Mouse (Mus musculus): Measurements from ENCODE around the gene Alg2.
A peak's percentile ranks its signal among the peaks of the same experiment; 100 is the strongest.

Alg2 gene

GRCm38 (mm10) chr4:47449586-47450522 is 24.3 kb downstream of the Alg2 start:
- DNase-seq (ENCODE audit: low read depth): no peak

DNA sequence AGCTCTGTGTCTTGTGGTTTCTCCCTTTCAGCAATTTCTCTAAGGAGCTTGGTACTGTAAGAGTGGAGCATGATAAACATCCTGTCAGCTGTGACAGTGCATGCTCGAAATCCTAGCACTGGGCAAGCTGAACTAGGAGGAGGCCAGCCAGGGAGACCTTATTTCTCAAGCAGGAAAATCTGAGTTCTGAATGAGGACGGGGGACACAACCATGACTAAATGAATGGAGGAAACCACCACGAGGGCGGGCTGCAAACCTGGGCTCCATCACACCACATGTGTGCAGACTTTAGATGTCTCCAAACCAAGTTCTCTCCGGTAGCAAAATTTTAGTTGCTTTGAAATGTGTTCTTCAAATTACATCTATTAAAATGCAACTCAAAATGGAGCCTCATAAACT is 25.0 kb downstream of the Alg2 start:
- DNase-seq (ENCODE audit: low read depth): no peak

DNA sequence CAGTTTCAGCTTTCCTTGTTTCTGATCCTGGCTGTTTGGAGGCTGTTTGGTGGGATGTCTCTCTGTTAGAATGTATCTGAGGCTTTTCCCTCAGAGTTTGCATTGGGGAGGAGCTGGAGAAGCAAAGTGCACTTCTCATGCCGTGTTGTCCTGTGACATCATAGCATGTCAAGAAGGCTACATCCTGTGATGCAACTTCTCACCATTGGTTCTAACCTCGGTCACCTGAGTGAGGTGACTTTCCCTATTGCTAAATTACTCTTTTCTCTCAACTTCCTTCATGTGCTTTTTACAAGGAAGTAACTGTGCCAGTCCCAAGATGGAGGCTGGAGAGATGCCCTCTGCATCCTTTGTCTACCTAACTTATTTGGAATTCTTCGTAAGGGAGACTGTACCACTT is 25.6 kb downstream of the Alg2 start:
- no peak for DNase-seq (ENCODE audit: low read depth)

- no peak for DNase-seq (ENCODE audit: low read depth)
Observed at GRCm38 (mm10) chr4:47440951-47441350, 33.2 kb downstream of the Alg2 start.

- no peak for DNase-seq (ENCODE audit: low read depth)
Observed at GRCm38 (mm10) chr4:47438956-47439355, 35.2 kb downstream of the Alg2 start.

- peak; percentile 85 for DNase-seq (ENCODE audit: low read depth)
Observed at GRCm38 (mm10) chr4:47437365-47438340, 36.5 kb downstream of the Alg2 start.

- DNase-seq (ENCODE audit: low read depth): no peak
Observed at GRCm38 (mm10) chr4:47435566-47436360, 38.4 kb downstream of the Alg2 start.

DNA sequence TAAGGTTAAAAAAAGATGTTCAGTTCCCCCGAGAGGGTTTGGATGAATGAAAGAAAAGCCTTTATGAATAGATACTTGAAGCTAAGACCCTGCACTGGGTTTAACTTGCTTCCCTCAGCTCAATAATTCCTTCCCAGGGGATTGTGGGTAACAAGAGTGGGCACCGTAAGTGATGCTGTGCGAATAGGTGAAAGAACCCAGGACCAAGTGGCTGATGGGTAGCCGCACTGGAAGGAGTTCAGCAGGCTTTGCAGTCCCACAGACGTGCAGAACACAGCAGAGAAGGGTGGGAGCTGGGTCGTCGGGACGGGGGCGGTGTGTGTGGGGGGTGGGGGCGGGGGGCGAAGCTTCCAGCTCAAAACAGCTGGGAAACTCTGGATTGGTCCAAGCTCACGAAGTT is 39.0 kb downstream of the Alg2 start:
- DNase-seq (ENCODE audit: low read depth): no peak

DNA sequence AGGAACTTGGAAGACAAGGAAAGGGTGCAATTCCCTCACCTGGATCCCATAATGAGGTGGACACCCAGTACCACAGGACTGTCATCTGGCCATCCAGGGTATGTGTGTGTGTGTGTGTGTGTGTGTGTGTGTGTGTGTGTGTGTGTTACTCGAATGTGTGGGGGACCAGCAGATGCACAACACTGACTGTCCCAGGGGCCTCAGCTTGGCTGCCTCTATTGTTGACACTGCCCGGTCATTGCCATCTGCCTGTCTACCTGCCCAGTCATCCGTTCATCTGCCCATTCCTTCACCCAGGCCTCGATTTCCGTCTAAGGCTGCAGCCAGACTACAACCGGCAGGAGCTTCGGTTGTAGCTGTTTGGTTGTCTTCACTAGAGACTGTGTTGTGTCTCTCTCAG is 41.4 kb downstream of the Alg2 start:
- DNase-seq (ENCODE audit: low read depth): no peak

DNA sequence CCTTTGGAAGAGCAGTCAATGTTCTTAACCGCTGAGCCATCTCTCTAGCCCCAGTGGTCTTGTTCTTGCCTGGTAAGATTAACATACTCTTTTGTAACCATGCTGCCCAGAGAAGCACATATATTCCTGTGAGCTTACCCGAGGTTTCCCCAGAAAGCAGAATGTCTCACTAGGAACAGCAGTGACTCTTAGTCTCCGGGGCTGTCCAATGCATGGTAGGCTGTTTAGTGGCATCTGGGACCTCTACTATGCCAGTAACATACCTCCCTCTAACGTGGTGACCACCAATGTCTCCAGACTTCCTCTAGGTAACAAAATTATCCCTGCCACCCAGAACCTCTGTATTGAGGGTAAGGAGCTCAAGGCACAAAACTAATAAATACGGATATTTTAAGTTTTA is 43.1 kb downstream of the Alg2 start:
- DNase-seq (ENCODE audit: low read depth): no peak

DNA sequence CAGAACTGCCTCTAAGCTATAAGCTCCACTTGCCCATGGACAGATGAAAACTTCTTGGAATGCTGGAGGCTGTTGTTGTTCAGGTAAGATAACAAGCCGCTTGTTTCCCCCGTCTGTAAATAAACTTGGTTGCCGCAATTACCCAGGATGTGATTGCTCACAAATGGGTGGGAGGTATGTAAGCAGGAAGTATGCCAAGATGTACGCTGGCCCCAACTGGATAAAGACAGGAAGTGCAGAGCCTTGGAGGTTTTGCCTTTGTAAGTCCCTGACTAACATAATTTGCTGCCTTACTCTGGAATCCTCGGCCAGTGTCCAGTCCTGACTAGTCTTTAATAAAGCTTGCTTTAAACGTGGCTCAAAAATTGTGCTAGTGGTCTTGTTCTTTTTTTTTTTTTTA is 43.6 kb downstream of the Alg2 start:
- DNase-seq (ENCODE audit: low read depth): no peak

DNA sequence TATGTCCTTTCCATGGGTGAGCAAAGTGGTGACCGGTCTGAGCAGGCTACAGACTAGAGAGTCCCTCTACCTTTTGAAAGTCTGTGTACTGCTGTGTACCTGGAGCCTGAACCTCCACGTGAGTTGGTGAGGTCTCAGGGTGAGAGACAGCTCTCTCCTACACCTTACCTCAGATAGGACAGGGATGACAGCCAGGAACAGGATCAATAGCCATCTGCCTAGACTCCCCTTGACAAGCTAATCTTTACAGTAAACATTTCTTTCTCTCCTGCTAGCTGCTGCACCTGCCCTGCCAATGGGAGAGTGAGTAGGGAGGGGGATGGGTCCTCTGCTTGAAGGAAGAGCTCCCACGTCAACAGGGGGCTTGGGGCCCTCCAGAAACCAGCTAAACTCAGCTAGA is 46.5 kb downstream of the Alg2 start:
- DNase-seq (ENCODE audit: low read depth): no peak

GRCm38 (mm10) chr4:47425247-47425830 is 48.8 kb downstream of the Alg2 start:
- DNase-seq (ENCODE audit: low read depth): no peak

- no peak for DNase-seq (ENCODE audit: low read depth)
Observed at GRCm38 (mm10) chr4:47424376-47424775, 49.8 kb downstream of the Alg2 start.

- no peak for DNase-seq (ENCODE audit: low read depth)
Observed at GRCm38 (mm10) chr4:47422946-47423345, 51.2 kb downstream of the Alg2 start.

DNA sequence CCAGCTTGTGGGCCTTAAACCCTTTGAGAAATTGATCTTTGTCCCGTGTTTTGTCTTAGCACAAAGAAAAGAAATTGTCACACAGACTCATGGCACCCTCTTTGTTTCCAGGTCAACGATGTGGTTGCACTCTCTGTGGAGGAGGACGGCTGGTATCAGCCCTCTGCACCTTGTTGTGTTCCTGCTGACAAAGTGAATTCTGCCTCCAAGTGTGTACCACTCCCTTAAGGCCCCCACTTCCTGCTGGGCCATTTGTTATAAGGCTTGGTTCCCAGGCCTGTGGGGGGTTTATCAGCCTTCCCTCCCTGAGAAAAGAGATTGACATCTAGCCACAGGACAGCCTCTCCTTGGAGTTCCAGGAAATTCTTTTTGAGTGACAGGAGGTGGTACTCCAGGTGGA is 51.9 kb downstream of the Alg2 start:
- no peak for DNase-seq (ENCODE audit: low read depth)

GRCm38 (mm10) chr4:47420191-47420590 is 53.9 kb downstream of the Alg2 start:
- no peak for DNase-seq (ENCODE audit: low read depth)

DNA sequence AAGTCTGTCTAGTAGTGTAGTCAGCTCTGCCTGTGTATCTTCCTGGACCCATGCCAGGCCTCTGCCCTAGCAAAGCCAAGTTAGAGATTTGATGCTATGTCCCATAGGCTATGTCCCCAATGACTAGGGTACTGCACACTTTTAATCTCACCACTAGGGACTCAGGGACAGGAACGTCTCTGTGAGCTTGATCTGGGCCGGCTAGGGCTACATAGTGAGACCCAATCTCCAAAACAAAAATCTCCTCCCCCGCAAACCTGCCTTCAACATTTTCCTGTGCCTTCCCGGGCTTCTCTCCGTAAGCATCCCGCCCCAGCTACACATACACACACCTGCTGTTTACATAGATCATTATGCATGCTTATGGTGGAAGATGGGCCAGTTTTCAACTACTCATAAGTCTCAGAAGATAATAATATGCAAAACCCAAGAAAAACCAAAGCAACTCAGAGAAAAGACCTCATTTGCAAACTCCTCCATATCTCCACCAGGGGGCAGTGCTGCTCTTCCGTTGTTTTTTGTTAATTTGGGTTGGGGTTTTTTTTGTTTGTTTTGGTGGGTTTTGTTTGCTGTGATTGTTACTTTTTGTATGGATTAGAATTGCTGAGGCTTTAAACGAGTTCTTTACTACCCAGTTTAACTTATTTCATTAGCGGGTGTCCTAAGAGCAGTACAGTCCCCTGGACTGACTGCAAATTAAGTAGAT is 54.7 kb downstream of the Alg2 start:
- DNase-seq (ENCODE audit: low read depth): peak; percentile 45

GRCm38 (mm10) chr4:47417871-47418270 is 56.3 kb downstream of the Alg2 start:
- no peak for DNase-seq (ENCODE audit: low read depth)

All from naive thymus-derived CD4-positive, alpha-beta T cell, adult 2 months (primary cell).